Comparison of ENCODE assay signal across 6 mouse cellular contexts in the genomic region with DNA sequence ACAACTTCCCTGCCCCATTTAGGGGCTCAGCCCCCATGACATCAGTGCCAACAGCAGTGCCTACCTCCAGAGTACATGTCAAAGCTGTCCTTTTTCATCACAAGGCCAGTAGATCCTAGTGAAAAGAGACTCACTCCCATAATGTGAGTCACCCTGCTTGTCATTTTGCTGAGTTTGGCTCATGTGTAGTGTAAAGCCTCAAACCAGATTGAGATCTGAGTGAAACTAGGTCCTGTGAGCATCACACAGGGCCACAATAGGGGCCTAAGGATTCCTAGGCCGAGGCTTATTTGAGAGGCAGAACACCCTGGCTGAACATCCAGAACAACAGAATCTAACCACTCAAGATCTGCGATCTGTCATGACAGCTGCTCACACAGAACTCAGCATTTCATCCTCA.
A peak's percentile ranks its signal among the peaks of the same experiment; 100 is the strongest.
DNase-seq lines count a peak whose midpoint lies in the region.

No protein-coding gene starts in this region.

- DNase-seq in adrenal gland, adult (ENCODE audit: inconsistent age in 2 of 2, low spot score in 1 of 2) = peak; percentile 36 to 71
- peak; percentile 12 for DNase-seq in adrenal gland, postnatal 10 days
- DNase-seq in adrenal gland, postnatal 36 days = peak; percentile 14 to 24
- peak; percentile 29 for DNase-seq in layer of hippocampus, adult 11-12 months (ENCODE audit: low spot score)
- DNase-seq in layer of hippocampus, adult 8-10 months (ENCODE audit: low spot score in 2 of 2) = peak; percentile 22 to 28
- peak; percentile 29 to 39 for DNase-seq in layer of hippocampus, postnatal 14 days (ENCODE audit: low spot score in 2 of 2)

Comparison
In these comparisons a context has a peak if more than half of its experiments do, and no peak if none do; other contexts are left out.
1. Peak in every context shown above with its lines: DNase-seq.